Mouse (Mus musculus): ENCODE results near the gene Fam177a.
"Not testable (repeated sequence)": the region's sequence is repeated elsewhere in the genome, so short reads cannot be mapped to it uniquely, and the experiment has no call there.

The Fam177a gene

DNA sequence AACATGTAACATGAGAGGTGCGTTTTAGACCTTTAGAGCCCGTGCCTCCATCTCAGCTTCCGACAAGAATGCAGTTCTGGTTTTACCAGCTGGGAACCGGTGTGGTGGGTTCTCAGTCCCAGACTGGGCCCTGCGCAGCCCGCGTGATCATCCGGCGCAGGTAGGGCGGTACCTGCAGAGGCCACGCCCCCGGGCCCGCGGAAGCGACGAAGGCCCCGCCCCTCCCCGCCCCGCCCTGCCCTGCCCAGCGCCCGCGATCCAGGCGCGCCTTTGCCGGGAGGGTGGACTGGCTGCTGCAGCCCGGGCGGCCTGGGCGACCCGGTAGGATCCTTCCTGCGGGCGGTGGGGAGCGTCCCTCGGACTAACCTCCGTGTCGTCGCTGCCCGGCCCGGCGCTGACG, at the start of gene Fam177a:
TSS of gene Fam177a (plus strand) at position 228 of the 400 bp plus-strand sequence.
- DNase-seq: not testable (repeated sequence)

DNA sequence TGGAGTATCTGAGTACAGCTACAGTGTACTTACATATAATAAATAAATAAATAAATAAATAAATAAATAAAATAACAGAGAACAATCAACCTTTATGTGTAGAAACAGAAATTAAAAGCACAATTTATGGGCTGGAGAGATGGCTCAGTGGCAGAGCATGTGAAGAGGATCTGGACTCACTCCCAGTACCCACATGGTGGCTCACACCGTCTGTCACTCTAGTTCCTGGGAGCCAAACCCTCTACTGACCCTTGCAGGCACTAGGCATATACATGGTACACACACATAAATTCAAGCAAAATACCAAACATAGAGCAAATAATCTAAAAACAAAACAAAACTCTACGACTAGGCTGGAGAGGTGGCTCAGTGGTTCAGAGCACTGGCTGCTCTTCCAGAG, 49.0 kb upstream of the Fam177a start:
- no peak for DNase-seq

- not testable (repeated sequence) for DNase-seq
Observed at GRCm38 (mm10) chr12:55078706-55079105, 45.6 kb upstream of the Fam177a start.

- DNase-seq: peak; percentile 92 to 95
Observed at GRCm38 (mm10) chr12:55079726-55080600, 44.3 kb upstream of the Fam177a start, which contains the start of the genes 2700097O09Rik and Srp54a. Gene 2700097O09Rik (minus strand): TSS chr12:55080110. Gene Srp54a (plus strand): TSS chr12:55080262.

DNA sequence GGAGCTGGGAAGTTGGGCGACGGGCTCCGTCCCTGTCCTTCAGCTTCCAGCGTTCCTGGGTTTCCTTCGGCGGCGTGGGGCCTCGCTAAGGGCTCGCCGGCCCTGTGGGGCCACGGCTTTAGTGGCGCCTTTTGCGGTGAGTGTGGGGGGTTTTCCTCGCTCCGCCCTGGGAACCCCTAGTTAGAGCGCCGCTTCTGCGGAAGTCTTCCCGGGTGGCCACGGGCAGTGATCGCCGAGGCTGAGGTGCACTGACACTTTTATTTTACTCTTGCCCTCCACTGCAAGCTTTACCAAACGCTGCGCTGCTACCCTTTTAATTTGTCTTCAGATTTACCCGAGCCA, 43.7 kb upstream of the Fam177a start:
- not testable (repeated sequence) for DNase-seq

DNA sequence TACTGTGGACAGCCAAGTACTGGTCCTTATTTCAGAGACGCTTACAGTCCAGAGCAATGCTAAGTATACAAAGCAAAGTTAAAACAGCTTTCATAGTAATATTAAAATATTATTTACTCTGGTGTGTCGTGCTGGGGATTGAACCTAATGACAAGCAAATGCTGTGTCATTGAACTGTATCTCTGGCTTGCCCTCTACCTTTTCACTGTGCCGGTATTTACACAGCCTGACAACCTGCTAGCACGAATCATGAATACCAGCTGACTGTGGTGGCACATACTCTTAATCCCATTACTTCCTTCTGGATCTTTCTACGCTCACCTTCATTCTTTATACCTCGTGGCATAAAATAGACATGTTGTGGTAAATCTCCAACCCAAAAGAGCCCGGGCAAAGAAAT, 32.1 kb upstream of the Fam177a start:
- not testable (repeated sequence) for DNase-seq

DNA sequence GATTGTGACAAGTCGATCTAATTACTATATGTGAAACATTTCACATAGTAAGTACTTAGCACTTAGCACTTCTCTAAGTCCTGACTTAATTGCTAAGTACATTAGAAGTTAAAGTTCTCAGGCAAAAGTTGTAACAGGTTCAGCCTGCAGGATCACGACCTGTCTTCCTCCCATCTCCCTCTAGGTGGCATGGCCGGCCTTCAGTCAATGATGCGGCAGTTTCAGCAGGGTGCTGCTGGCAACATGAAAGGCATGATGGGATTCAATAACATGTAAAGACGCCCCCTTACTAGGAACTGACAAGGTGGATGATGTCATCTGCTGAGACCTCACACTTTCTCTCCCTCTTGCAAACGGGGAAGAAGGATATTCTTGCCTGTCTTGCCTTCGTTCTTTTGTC, 11.7 kb upstream of the Fam177a start:
- not testable (repeated sequence) for DNase-seq

DNA sequence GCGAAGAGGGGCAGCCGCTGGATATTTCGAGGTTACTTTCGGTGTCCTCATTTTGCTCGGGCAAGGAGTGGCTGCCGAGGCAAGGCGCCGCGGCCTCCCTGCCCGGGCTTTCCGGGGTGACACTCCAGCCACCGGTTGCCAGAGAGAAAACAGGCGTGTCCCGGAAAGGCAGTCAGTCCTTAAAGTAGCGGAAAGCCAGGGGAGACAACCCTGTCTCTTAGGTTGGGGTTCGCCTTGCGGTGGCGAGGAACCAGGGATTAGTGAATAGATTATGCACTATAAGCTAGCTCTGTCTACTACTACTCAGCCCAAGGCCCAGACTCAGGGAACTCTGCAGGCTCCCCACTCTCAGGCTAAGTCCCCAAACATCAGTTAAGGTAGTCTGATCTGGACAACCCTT, 462 bp downstream of the Fam177a start:
- not testable (repeated sequence) for DNase-seq

- not testable (repeated sequence) for DNase-seq
Observed at GRCm38 (mm10) chr12:55135540-55135939, 11.3 kb downstream of the Fam177a start.

GRCm38 (mm10) chr12:55137859-55138258, 13.6 kb downstream of the Fam177a start:
- DNase-seq: not testable (repeated sequence)

- not testable (repeated sequence) for DNase-seq
Observed at GRCm38 (mm10) chr12:55154559-55155448, 30.5 kb downstream of the Fam177a start, which contains the start of gene Srp54b. Gene Srp54b (plus strand): TSS chr12:55155104.

GRCm38 (mm10) chr12:55155449-55155783, 31.1 kb downstream of the Fam177a start:
- not testable (repeated sequence) for DNase-seq

- not testable (repeated sequence) for DNase-seq
Observed at GRCm38 (mm10) chr12:55167034-55167557, 42.8 kb downstream of the Fam177a start.

DNA sequence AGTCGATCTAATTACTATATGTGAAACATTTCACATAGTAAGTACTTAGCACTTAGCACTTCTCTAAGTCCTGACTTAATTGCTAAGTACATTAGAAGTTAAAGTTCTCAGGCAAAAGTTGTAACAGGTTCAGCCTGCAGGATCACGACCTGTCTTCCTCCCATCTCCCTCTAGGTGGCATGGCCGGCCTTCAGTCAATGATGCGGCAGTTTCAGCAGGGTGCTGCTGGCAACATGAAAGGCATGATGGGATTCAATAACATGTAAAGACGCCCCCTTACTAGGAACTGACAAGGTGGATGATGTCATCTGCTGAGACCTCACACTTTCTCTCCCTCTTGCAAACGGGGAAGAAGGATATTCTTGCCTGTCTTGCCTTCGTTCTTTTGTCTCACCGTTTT, 63.4 kb downstream of the Fam177a start:
- not testable (repeated sequence) for DNase-seq

DNA sequence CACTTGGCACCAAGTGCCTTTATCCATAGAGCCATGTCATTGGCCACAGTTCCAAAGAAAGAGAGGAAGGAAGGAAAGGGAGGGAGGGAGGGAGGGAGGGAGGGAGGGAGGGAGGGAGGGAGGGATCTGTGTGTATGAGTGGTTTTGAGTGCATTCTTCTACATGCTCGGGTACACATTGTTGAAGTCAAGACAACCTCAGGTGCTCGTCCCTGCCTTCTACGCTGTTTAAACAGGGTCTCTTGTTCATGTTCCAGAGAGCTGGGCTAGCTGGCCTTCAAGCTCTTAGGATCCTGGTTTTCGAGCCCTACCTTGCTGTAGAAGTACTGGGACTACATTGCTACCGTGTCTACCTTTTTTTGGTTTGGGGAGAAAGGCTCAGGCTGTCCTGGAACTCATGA, 64.9 kb downstream of the Fam177a start:
- not testable (repeated sequence) for DNase-seq

Data from kidney, adult 8-10 months (tissue).